Mouse (Mus musculus) embryonic facial prominence, embryonic 15.5 days (tissue): ENCODE data around the gene Pnmt. TPM values are rescaled to one million over a fixed set of nuclear protein-coding genes. Genes with fewer than 3 reads are reported as not detected.

Source experiments
- ATAC-seq: fragments of 200-750 bp; cut with Nextera tagmentation; 2 replicates; pipeline ENCODE4 v1.8.0; 2017; ENCODE audit warnings: low read depth, moderate TSS enrichment; ENCODE audit not compliant: insufficient number of reproducible peaks, low FRiP score, low TSS enrichment
- H3K27ac ChIP-seq: fragments of 300-500 bp; sonication (generic); replicated peaks from 2 replicates; pipeline ENCODE4 v1.5.1; 2015; ENCODE audit warnings: mild to moderate bottlenecking, inconsistent platforms
- H3K27me3 ChIP-seq: fragments of 300-500 bp; sonication (generic); 2 replicates; pipeline ENCODE4 v1.6.1; 2015; ENCODE audit warnings: inconsistent platforms
- H3K36me3 ChIP-seq: fragments of 300-500 bp; sonication (generic); 2 replicates; pipeline ENCODE4 v1.6.1; 2015; ENCODE audit warnings: mild to moderate bottlenecking, inconsistent platforms
- H3K4me1 ChIP-seq: fragments of 300-500 bp; sonication (generic); 2 replicates; pipeline ENCODE4 v1.6.1; 2015; ENCODE audit warnings: inconsistent platforms
- H3K4me2 ChIP-seq: fragments of 300-500 bp; sonication (generic); replicated peaks from 2 replicates; pipeline ENCODE4 v1.6.1; 2015; ENCODE audit warnings: mild to moderate bottlenecking, inconsistent platforms
- H3K4me3 ChIP-seq: fragments of 300-500 bp; sonication (generic); replicated peaks from 2 replicates; pipeline ENCODE4 v1.5.1; 2015; ENCODE audit warnings: mild to moderate bottlenecking, inconsistent platforms
- H3K9ac ChIP-seq: fragments of 300-500 bp; sonication (generic); 2 replicates; pipeline ENCODE4 v1.6.1; 2015; ENCODE audit warnings: inconsistent platforms
- H3K9me3 ChIP-seq: fragments of 300-500 bp; sonication (generic); replicated peaks from 2 replicates; pipeline ENCODE4 v1.6.1; 2016; ENCODE audit warnings: inconsistent platforms
- WGBS: fragments of 180-500 bp; shearing (Covaris S2); methylation state at CpG from one replicate; pipeline ENCODE4 v1.1.7; 2015; 5-methylcytosine and 5-hydroxymethylcytosine counted together
- polyA plus RNA-seq: library from polyadenylated mRNA; unstranded; fragments of >200 nt; fragmentation: Nextera tagmentation; extraction: Ambion mirVana; gene quantifications from 2 replicates; pipeline ENCODE4 v1.2.1, GENCODE M21; 2015

Pnmt gene
- polyA plus RNA-seq, 1 experiment from 2014 or later = 0.56 TPM

- ATAC-seq = no peak
- Histone ChIP-seq H3K27ac (no peak overlapping the region), H3K4me3 (no peak overlapping the region), H3K9ac (no peak overlapping the region), H3K4me2 (no peak overlapping the region), H3K36me3 (no peaks in the 10 kb centered on the region), H3K4me1 (peaks cover 37% of the 10 kb centered on the region), H3K9me3 (no peaks in the 10 kb centered on the region), H3K27me3 (no peaks in the 10 kb centered on the region)
- 47% methylated on average over 9 of the region's 9 CpGs for WGBS
Measured at GRCm38 (mm10) chr11:98360866-98361521, 25.3 kb upstream of the Pnmt start.

- no peak for ATAC-seq
- Histone ChIP-seq H3K27ac (no peak overlapping the region), H3K4me2 (no peak overlapping the region), H3K27me3 (no peaks in the 10 kb centered on the region), H3K4me1 (peaks cover 28% of the 10 kb centered on the region), H3K4me3 (no peak overlapping the region), H3K9ac (no peak overlapping the region), H3K36me3 (no peaks in the 10 kb centered on the region), H3K9me3 (no peaks in the 10 kb centered on the region)
- 83% methylated on average over 5 of the region's 5 CpGs for WGBS
Measured at GRCm38 (mm10) chr11:98363817-98364216, 22.4 kb upstream of the Pnmt start.

- Histone ChIP-seq H3K27ac (no peak overlapping the region), H3K4me2 (no peak overlapping the region), H3K4me3 (no peak overlapping the region), H3K4me1 (peaks cover 22% of the 10 kb centered on the region), H3K27me3 (no peaks in the 10 kb centered on the region), H3K9me3 (no peaks in the 10 kb centered on the region), H3K36me3 (no peaks in the 10 kb centered on the region), H3K9ac (no peak overlapping the region)
- ATAC-seq = no peak
- 88% methylated on average over 5 of the region's 5 CpGs for WGBS
Measured at GRCm38 (mm10) chr11:98364410-98364809, 21.8 kb upstream of the Pnmt start.

GRCm38 (mm10) chr11:98366290-98366689 lies 20.0 kb upstream of the Pnmt start:
- H3K9ac ChIP-seq = no peak overlapping the region
- ATAC-seq = no peak
- H3K9me3 ChIP-seq = no peaks in the 10 kb centered on the region
- H3K4me2 ChIP-seq = no peak overlapping the region
- peaks cover 7% of the 10 kb centered on the region for H3K4me1 ChIP-seq
- no peak overlapping the region for H3K27ac ChIP-seq
- WGBS = 75% methylated on average over 10 of the region's 10 CpGs
- no peaks in the 10 kb centered on the region for H3K36me3 ChIP-seq
- H3K27me3 ChIP-seq = no peaks in the 10 kb centered on the region
- no peak overlapping the region for H3K4me3 ChIP-seq

- H3K27me3 ChIP-seq = no peaks in the 10 kb centered on the region
- no peak overlapping the region for H3K27ac ChIP-seq
- no peak overlapping the region for H3K9ac ChIP-seq
- no peak for ATAC-seq
- H3K4me2 ChIP-seq = no peak overlapping the region
- no peaks in the 10 kb centered on the region for H3K9me3 ChIP-seq
- WGBS = 75% methylated on average over 10 of the region's 10 CpGs
- H3K4me3 ChIP-seq = no peak overlapping the region
- peaks cover 14% of the 10 kb centered on the region for H3K4me1 ChIP-seq
- H3K36me3 ChIP-seq = no peaks in the 10 kb centered on the region
Measured at GRCm38 (mm10) chr11:98367171-98367862, 18.9 kb upstream of the Pnmt start.

GRCm38 (mm10) chr11:98367863-98368186 lies 18.4 kb upstream of the Pnmt start:
- WGBS = 83% methylated on average over 7 of the region's 7 CpGs
- H3K4me2 ChIP-seq = no peak overlapping the region
- H3K4me3 ChIP-seq = no peak overlapping the region
- H3K27ac ChIP-seq = no peak overlapping the region
- H3K9ac ChIP-seq = no peak overlapping the region
- H3K27me3 ChIP-seq = no peaks in the 10 kb centered on the region
- ATAC-seq = no peak
- peaks cover 14% of the 10 kb centered on the region; the same call in 1 of the 2 replicates for H3K4me1 ChIP-seq
- no peaks in the 10 kb centered on the region for H3K36me3 ChIP-seq
- no peaks in the 10 kb centered on the region for H3K9me3 ChIP-seq

- Histone ChIP-seq H3K4me1 (peaks cover 14% of the 10 kb centered on the region; the same call in 1 of the 2 replicates), H3K9me3 (no peaks in the 10 kb centered on the region), H3K27ac (no peak overlapping the region), H3K4me3 (no peak overlapping the region), H3K9ac (no peak overlapping the region), H3K27me3 (no peaks in the 10 kb centered on the region), H3K36me3 (no peaks in the 10 kb centered on the region), H3K4me2 (no peak overlapping the region)
- no peak for ATAC-seq
- 76% methylated on average over 6 of the region's 6 CpGs for WGBS
Measured at GRCm38 (mm10) chr11:98369337-98369736, 16.9 kb upstream of the Pnmt start.

GRCm38 (mm10) chr11:98370588-98370987 lies 15.7 kb upstream of the Pnmt start:
- H3K4me3 ChIP-seq = no peak overlapping the region
- no peak; the same call in 1 of the 2 replicates for ATAC-seq
- WGBS = 78% methylated on average over 2 of the region's 2 CpGs

GRCm38 (mm10) chr11:98371556-98372240 lies 14.6 kb upstream of the Pnmt start:
- 0 out of 2 replicates have a peak, but pooled peaks have one; percentile 6 for ATAC-seq
- peaks cover 14% of the 10 kb centered on the region; the same call in 1 of the 2 replicates for H3K4me1 ChIP-seq
- no peak overlapping the region for H3K4me2 ChIP-seq
- no peak overlapping the region for H3K27ac ChIP-seq
- no peak overlapping the region for H3K9ac ChIP-seq
- H3K27me3 ChIP-seq = no peaks in the 10 kb centered on the region
- no peak overlapping the region for H3K4me3 ChIP-seq
- WGBS = 42% methylated on average over 10 of the region's 10 CpGs
- peaks cover 21% of the 10 kb centered on the region for H3K36me3 ChIP-seq
- no peaks in the 10 kb centered on the region for H3K9me3 ChIP-seq

More at GRCm38 (mm10) chr11:98370588-98370987, 15.7 kb upstream of the Pnmt start:
- H3K27ac ChIP-seq = no peak overlapping the region
- H3K4me1 ChIP-seq = peaks cover 14% of the 10 kb centered on the region; the same call in 1 of the 2 replicates
- peaks cover 10% of the 10 kb centered on the region for H3K36me3 ChIP-seq
- H3K9ac ChIP-seq = no peak overlapping the region
- no peaks in the 10 kb centered on the region for H3K9me3 ChIP-seq
- H3K27me3 ChIP-seq = no peaks in the 10 kb centered on the region
- no peak overlapping the region for H3K4me2 ChIP-seq

- no peak overlapping the region for H3K4me3 ChIP-seq
- H3K36me3 ChIP-seq = peaks cover 28% of the 10 kb centered on the region
- H3K4me1 ChIP-seq = peaks cover 11% of the 10 kb centered on the region; the same call in 1 of the 2 replicates
- H3K27ac ChIP-seq = no peak overlapping the region
- H3K9me3 ChIP-seq = no peaks in the 10 kb centered on the region
- no peak overlapping the region for H3K4me2 ChIP-seq
- WGBS = 4% methylated on average over 2 of the region's 2 CpGs
- no peak for ATAC-seq
- no peak overlapping the region for H3K9ac ChIP-seq
- no peaks in the 10 kb centered on the region for H3K27me3 ChIP-seq
Measured at GRCm38 (mm10) chr11:98372406-98372805, 13.8 kb upstream of the Pnmt start.

- no peak overlapping the region for H3K4me2 ChIP-seq
- H3K27ac ChIP-seq = no peak overlapping the region
- no peak overlapping the region for H3K4me3 ChIP-seq
- no peak overlapping the region for H3K9ac ChIP-seq
- H3K36me3 ChIP-seq = peaks cover 36% of the 10 kb centered on the region
- H3K9me3 ChIP-seq = no peaks in the 10 kb centered on the region
- peaks cover 10% of the 10 kb centered on the region; the same call in 1 of the 2 replicates for H3K4me1 ChIP-seq
- no peak for ATAC-seq
- 89% methylated on average over 6 of the region's 6 CpGs for WGBS
- H3K27me3 ChIP-seq = no peaks in the 10 kb centered on the region
Measured at GRCm38 (mm10) chr11:98373244-98373643, 13.0 kb upstream of the Pnmt start.
